In genomic region chr3:20154531-20155367, GRCm38 (mm10) we compare ENCODE assay signal across 8 mouse cellular contexts. TPM values are rescaled to one million over a fixed set of nuclear protein-coding genes. Genes with fewer than 3 reads are reported as not detected.
A peak's percentile ranks its signal among the peaks of the same experiment; 100 is the strongest.
DNase-seq lines count a peak whose midpoint lies in the region; ATAC-seq lines count a peak whose summit lies in the region.

TSS of gene Gyg (minus strand) at chr3:20155317.

- DNase-seq in Muller cell, postnatal 12 days (ENCODE audit: inconsistent ontology term): peak; percentile 78
- peak; percentile 26 for DNase-seq in cerebellum, adult 8-10 months
- DNase-seq in layer of hippocampus, adult 9-11 months: peak; percentile 45
- peak; percentile 59 for DNase-seq in lung, postnatal 10 days
- DNase-seq in ovary, postnatal 14 days (ENCODE audit: low spot score): peak; percentile 35
- DNase-seq in thymus, postnatal 10 days (ENCODE audit: low spot score in 2 of 2): peak; percentile 65 to 68

- peak; percentile 95 for ATAC-seq in frontal cortex, adult (ENCODE audit: low TSS enrichment)
- peak; percentile 79 to 84 for ATAC-seq in hematopoietic stem cell, adult 5-6 weeks (replicated peaks in 1 of 2; ENCODE audit: insufficient read depth in 1 of 2, low FRiP score in 2 of 2, low TSS enrichment in 1 of 2, low read depth in 1 of 2, poor library complexity in 2 of 2, severe bottlenecking in 2 of 2)

RNA-seq across cellular contexts. Expression of gene Gyg, which starts in this region (rescaled TPM):
- total RNA-seq in hematopoietic stem cell, adult 5-6 weeks (2017): 35.1 and 41.8 TPM in 2 replicates

Comparison
In these comparisons a context has a peak if more than half of its experiments do, and no peak if none do; other contexts are left out.
1. Peak in every context shown above with its lines: DNase-seq and ATAC-seq.
2. DNase-seq: peak in every context shown above with its lines; median percentile 78 in Muller cell, postnatal 12 days; 66 in thymus, postnatal 10 days; 59 in lung, postnatal 10 days; 45 in layer of hippocampus, adult 9-11 months; 35 in ovary, postnatal 14 days; 26 in cerebellum, adult 8-10 months.